Mouse (Mus musculus) kidney, postnatal 0 days (tissue): ENCODE measurements around the gene Ampd2. TPM values are rescaled to one million over a fixed set of nuclear protein-coding genes. Genes with fewer than 3 reads are reported as not detected.
A peak's percentile ranks its signal among the peaks of the same experiment; 100 is the strongest.

ENCODE experiments used
- ATAC-seq: fragments of 200-750 bp; cut with Nextera tagmentation; replicated peaks from 2 replicates; pipeline ENCODE4 v1.8.0; 2017; ENCODE audit warnings: low read depth, moderate number of reproducible peaks, moderate TSS enrichment, moderate library complexity; ENCODE audit not compliant: low FRiP score
- DNase-seq: peaks from one replicate; pipeline ENCODE4 v3.0.0-alpha.2; 2016; ENCODE audit warnings: low spot score
- H3K27ac ChIP-seq: fragments of 300-500 bp; sonication (generic); 2 replicates; pipeline ENCODE4 v1.5.1; 2014; ENCODE audit warnings: mild to moderate bottlenecking
- H3K27me3 ChIP-seq: fragments of 300-500 bp; sonication (generic); 2 replicates; pipeline ENCODE4 v1.6.1; 2014; ENCODE audit warnings: low read length, mixed read lengths; ENCODE audit not compliant: insufficient read depth
- H3K36me3 ChIP-seq: fragments of 300-500 bp; sonication (generic); 2 replicates; pipeline ENCODE4 v1.6.1; 2014; ENCODE audit warnings: low read length, mixed read lengths; ENCODE audit not compliant: insufficient read depth
- H3K4me1 ChIP-seq: fragments of 300-500 bp; sonication (generic); replicated peaks from 2 replicates; pipeline ENCODE4 v1.6.1; 2014; ENCODE audit warnings: antibody characterized with exemption, low read length, mixed read lengths; ENCODE audit not compliant: insufficient read depth
- H3K4me2 ChIP-seq: fragments of 300-500 bp; sonication (generic); 2 replicates; pipeline ENCODE4 v1.6.1; 2014; ENCODE audit warnings: mild to moderate bottlenecking, low read length, moderate library complexity, mixed read lengths
- H3K4me3 ChIP-seq: fragments of 300-500 bp; sonication (generic); replicated peaks from 2 replicates; pipeline ENCODE4 v1.5.1; 2014; ENCODE audit warnings: low read depth, low read length
- H3K9ac ChIP-seq: fragments of 300-500 bp; sonication (generic); 2 replicates; pipeline ENCODE4 v1.6.1; 2014; ENCODE audit warnings: low read depth, low read length
- H3K9me3 ChIP-seq: fragments of 300-500 bp; sonication (generic); replicated peaks from 2 replicates; pipeline ENCODE4 v1.6.1; 2016; ENCODE audit warnings: low read length, inconsistent platforms, mixed read lengths
- CTCF ChIP-seq: IDR thresholded peaks from 2 replicates; pipeline ENCODE4 v1.5.1; 2016; ENCODE audit warnings: antibody characterized with exemption, low read depth, mild to moderate bottlenecking, moderate library complexity
- WGBS: fragments of 180-500 bp; shearing (Covaris S2); extraction: QIAGEN DNeasy Blood & Tissue Kit; methylation state at CpG from one replicate; pipeline ENCODE4 v1.1.7; 2014; 5-methylcytosine and 5-hydroxymethylcytosine counted together
- polyA plus RNA-seq: library from polyadenylated mRNA; unstranded; fragments of >200 nt; fragmentation: Nextera tagmentation; extraction: Ambion mirVana; gene quantifications from 2 replicates; pipeline ENCODE4 v1.2.1, GENCODE M21; 2015

The Ampd2 gene
- polyA plus RNA-seq, 1 experiment from 2014 or later = 35.8 TPM

GRCm38 (mm10) chr3:108092536-108093115, 6.2 kb upstream of the Ampd2 start, which contains the start of gene Gnat2:
Gnat2 (plus strand) TSS chr3:108092789.
- no peak within 1 kb of the TSS for H3K4me3 ChIP-seq
- H3K27ac ChIP-seq = no peak within 1 kb of the TSS
- 80% methylated on average over 15 of the region's 15 CpGs for WGBS

DNA sequence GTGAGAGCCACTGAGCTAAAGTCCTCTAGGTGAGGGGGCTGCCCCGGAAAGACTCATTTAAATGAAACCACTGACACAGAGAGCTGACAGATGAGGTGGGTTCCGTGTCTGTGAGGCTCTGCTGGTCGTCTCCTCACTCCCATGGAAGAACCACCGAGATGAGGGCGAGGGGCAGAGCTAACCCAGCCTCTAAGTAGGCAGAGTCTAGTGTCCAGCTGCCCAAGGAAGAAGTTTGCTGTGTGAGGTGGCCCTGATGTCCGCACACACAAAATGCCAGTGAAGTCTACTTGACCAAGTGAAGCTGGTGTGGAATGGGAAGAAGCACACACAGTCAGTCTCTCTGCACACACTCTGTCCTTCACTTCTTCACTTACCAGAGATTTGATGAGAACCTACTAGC, 5.6 kb upstream of the Ampd2 start:
- Histone ChIP-seq H3K4me3 (no peak overlapping the region), H3K27ac (no peak overlapping the region), H3K36me3 (no peaks in the 10 kb centered on the region), H3K9me3 (no peaks in the 10 kb centered on the region), H3K4me2 (no peak overlapping the region), H3K4me1 (peaks cover 3% of the 10 kb centered on the region; the same call in 1 of the 2 replicates), H3K27me3 (no peaks in the 10 kb centered on the region), H3K9ac (no peak overlapping the region)
- DNase-seq (no peak), ATAC-seq (no peak)
- WGBS = 69% methylated on average over 6 of the region's 6 CpGs
- TF ChIP-seq CTCF = no peak

More at GRCm38 (mm10) chr3:108092536-108093115, 6.2 kb upstream of the Ampd2 start, which contains the start of gene Gnat2:
- Histone ChIP-seq H3K27me3 (no peaks in the 10 kb centered on the region), H3K36me3 (no peaks in the 10 kb centered on the region), H3K9ac (no peak within 1 kb of the TSS), H3K4me2 (no peak within 1 kb of the TSS), H3K4me1 (no peaks in the 10 kb centered on the region), H3K9me3 (no peaks in the 10 kb centered on the region)
- no peak for ATAC-seq
- no peak for DNase-seq
- no peak for TF ChIP-seq CTCF

DNA sequence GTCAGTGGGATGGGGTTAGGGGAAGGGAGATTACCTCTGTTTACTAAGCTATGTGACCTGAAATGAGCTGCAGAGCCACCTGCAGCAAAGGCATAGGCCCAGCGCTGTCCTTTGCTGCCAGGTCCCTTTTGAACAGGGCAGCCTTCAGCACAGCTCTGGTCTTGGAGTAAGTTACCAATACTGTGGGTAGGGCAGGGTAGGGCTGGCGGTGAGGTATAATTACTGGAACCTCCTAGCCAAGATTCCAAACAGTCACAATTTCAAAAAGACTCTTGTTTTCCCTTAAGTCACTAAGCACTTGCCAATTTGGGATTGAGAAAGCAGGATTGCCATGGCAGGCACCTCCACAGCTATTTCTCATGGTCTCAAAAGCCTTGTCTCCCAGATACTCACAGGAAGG, 4.1 kb upstream of the Ampd2 start:
- no peak for DNase-seq
- Histone ChIP-seq H3K36me3 (no peaks in the 10 kb centered on the region), H3K27ac (no peak overlapping the region), H3K4me1 (peaks cover 8% of the 10 kb centered on the region; the same call in 1 of the 2 replicates), H3K9ac (no peak overlapping the region), H3K4me2 (no peak overlapping the region), H3K27me3 (no peaks in the 10 kb centered on the region), H3K9me3 (no peaks in the 10 kb centered on the region), H3K4me3 (no peak overlapping the region)
- TF ChIP-seq CTCF = no peak
- WGBS = 94% methylated on average over 2 of the region's 2 CpGs
- no peak for ATAC-seq

- ATAC-seq = no peak
- no peak overlapping the region for H3K4me2 ChIP-seq
- no peaks in the 10 kb centered on the region for H3K9me3 ChIP-seq
- no peak for TF ChIP-seq CTCF
- 33% methylated on average over 2 of the region's 2 CpGs for WGBS
- H3K4me1 ChIP-seq = peaks cover 9% of the 10 kb centered on the region; the same call in 1 of the 2 replicates
- no peaks in the 10 kb centered on the region for H3K27me3 ChIP-seq
- no peak overlapping the region for H3K4me3 ChIP-seq
- no peak overlapping the region for H3K27ac ChIP-seq
- no peaks in the 10 kb centered on the region for H3K36me3 ChIP-seq
- peak; percentile 39 for DNase-seq
- no peak overlapping the region for H3K9ac ChIP-seq
Observed at GRCm38 (mm10) chr3:108089916-108090315, 3.5 kb upstream of the Ampd2 start.

- WGBS = 39% methylated on average over 5 of the region's 5 CpGs
- H3K27ac ChIP-seq = no peak overlapping the region
- ATAC-seq = no peak
- no peaks in the 10 kb centered on the region for H3K27me3 ChIP-seq
- TF ChIP-seq CTCF = no peak
- H3K36me3 ChIP-seq = no peaks in the 10 kb centered on the region
- no peaks in the 10 kb centered on the region for H3K9me3 ChIP-seq
- no peak overlapping the region for H3K4me2 ChIP-seq
- peak; percentile 53 for DNase-seq
- no peak overlapping the region for H3K4me3 ChIP-seq
- peaks cover 19% of the 10 kb centered on the region for H3K4me1 ChIP-seq
- H3K9ac ChIP-seq = no peak overlapping the region
Observed at GRCm38 (mm10) chr3:108088842-108089380, 2.5 kb upstream of the Ampd2 start.

DNA sequence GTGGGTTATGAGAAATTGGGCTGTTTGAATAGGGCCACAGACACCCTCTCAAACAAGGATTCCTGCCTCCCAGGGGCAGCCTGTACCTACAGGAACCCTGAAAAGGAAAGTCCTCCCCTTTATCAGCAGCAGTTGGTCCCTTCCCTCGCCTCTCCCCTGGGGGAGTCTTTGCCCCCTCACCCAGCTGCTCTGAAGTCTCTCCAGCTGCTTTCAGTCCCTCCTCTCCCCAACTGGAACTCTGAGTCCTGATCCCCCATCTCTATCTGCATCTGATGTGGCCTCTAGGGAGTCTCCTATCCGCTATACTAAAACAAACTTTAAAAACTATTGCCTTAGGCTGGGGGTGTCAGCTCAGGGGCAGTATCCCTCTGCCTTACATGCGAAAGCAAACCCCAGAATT, 878 bp upstream of the Ampd2 start:
- Histone ChIP-seq H3K27me3 (no peaks in the 10 kb centered on the region), H3K9me3 (no peaks in the 10 kb centered on the region), H3K36me3 (no peaks in the 10 kb centered on the region), H3K4me3 (no peak overlapping the region), H3K27ac (peak overlapping the region; percentile 96; the same call in 1 of the 2 replicates), H3K4me2 (no peak overlapping the region), H3K9ac (no peak overlapping the region), H3K4me1 (peaks cover 24% of the 10 kb centered on the region)
- ATAC-seq (no peak), DNase-seq (no peak)
- 72% methylated on average over 3 of the region's 3 CpGs for WGBS
- no peak for TF ChIP-seq CTCF
